Mouse (Mus musculus) layer of hippocampus, postnatal 10 days (tissue): ENCODE data around the gene Gm20931. TPM values are rescaled to one million over a fixed set of nuclear protein-coding genes. Genes with fewer than 3 reads are reported as not detected.
"Not testable (repeated sequence)": the region's sequence is repeated elsewhere in the genome, so short reads cannot be mapped to it uniquely, and the experiment has no call there.

Source experiments
- DNase-seq, 2 experiments: peaks; one replicate each; pipeline ENCODE4 v3.0.0; 2021; ENCODE audit warnings: low spot score in 2 of 2
- long read RNA-seq: library from polyadenylated mRNA; stranded (forward); transcript quantifications from one replicate; pipeline ENCODE4 v2.0.0, GENCODE M21; 2023
- total RNA-seq, 2 experiments: library from RNA; stranded (reverse); gene quantifications; 2 replicates each; pipeline ENCODE4 v1.2.3; 2021

Gene Gm20931
- total RNA-seq: not detected
- long read RNA-seq: 0 reads

- not testable (repeated sequence) for DNase-seq
Observed at GRCm38 (mm10) chrY:55213420-55213819, at the start of gene Gm20931. Gene Gm20931, plus strand, starts transcription at chrY:55213720.
